In genomic region chr3:38892791-38893224, GRCm38 (mm10) we compare ENCODE assay signal across 8 mouse cellular contexts. TPM values are rescaled to one million over a fixed set of nuclear protein-coding genes. Genes with fewer than 3 reads are reported as not detected.
DNase-seq lines count a peak whose midpoint lies in the region; ATAC-seq and TF ChIP-seq lines count a peak whose summit lies in the region.

No protein-coding gene starts in this region.

- 13% methylated on average over 6 of the region's 6 CpGs for WGBS in embryonic facial prominence, embryonic 15.5 days
- WGBS in hindbrain, embryonic 14.5 days, result 13% methylated on average over 6 of the region's 6 CpGs
- 7% methylated on average over 6 of the region's 6 CpGs for WGBS in midbrain, postnatal 0 days

- DNase-seq in layer of hippocampus, adult 8-10 months (ENCODE audit: low spot score in 2 of 2), result peak; percentile 48 to 55
- DNase-seq in layer of hippocampus, postnatal 25 days (ENCODE audit: extremely low spot score in 1 of 2, low spot score in 1 of 2), result no peak
- peak; percentile 52 for DNase-seq in hindbrain, embryonic 14.5 days (ENCODE audit: low spot score)
- DNase-seq in midbrain, postnatal 0 days (ENCODE audit: low spot score), result peak; percentile 55
- DNase-seq in adrenal gland, adult 2 months, result no peak
- no peak for DNase-seq in thymus, postnatal 14 days
- DNase-seq in urinary bladder, adult 2 months (ENCODE audit: low spot score), result no peak

- peak overlapping the region; percentile 46 for H3K4me2 ChIP-seq in embryonic facial prominence, embryonic 15.5 days (replicated peaks)
- H3K4me2 ChIP-seq in hindbrain, embryonic 14.5 days (replicated peaks), result peak overlapping the region; percentile 87
- H3K4me2 ChIP-seq in midbrain, postnatal 0 days (ENCODE audit: low read depth, low read length, poor library complexity, severe bottlenecking), result peak overlapping the region; percentile 67

- 0 out of 2 replicates have a peak overlapping the region, but pooled peaks have one; percentile 11 for H3K27ac ChIP-seq in embryonic facial prominence, embryonic 15.5 days (replicated peaks)
- peak overlapping the region; percentile 85 for H3K27ac ChIP-seq in hindbrain, embryonic 14.5 days
- H3K27ac ChIP-seq in midbrain, postnatal 0 days (ENCODE audit: low read depth, low read length), result peak overlapping the region; percentile 38

- H3K36me3 ChIP-seq in embryonic facial prominence, embryonic 15.5 days, result peaks cover 31% of the 10 kb centered on the region
- H3K36me3 ChIP-seq in hindbrain, embryonic 14.5 days (replicated peaks; ENCODE audit: control insufficient read depth, insufficient read depth), result peaks cover 32% of the 10 kb centered on the region
- no peaks in the 10 kb centered on the region for H3K36me3 ChIP-seq in midbrain, postnatal 0 days (ENCODE audit: insufficient read depth, low read length)

- peak overlapping the region; percentile 39 for H3K4me3 ChIP-seq in embryonic facial prominence, embryonic 15.5 days (replicated peaks)
- H3K4me3 ChIP-seq in hindbrain, embryonic 14.5 days (replicated peaks; ENCODE audit: low read length), result peak overlapping the region; percentile 77
- H3K4me3 ChIP-seq in midbrain, postnatal 0 days (ENCODE audit: low read depth, low read length), result peak overlapping the region; percentile 45

- peaks cover 30% of the 10 kb centered on the region for H3K4me1 ChIP-seq in embryonic facial prominence, embryonic 15.5 days
- peaks cover 59% of the 10 kb centered on the region for H3K4me1 ChIP-seq in hindbrain, embryonic 14.5 days (replicated peaks; ENCODE audit: control insufficient read depth, insufficient read depth, low read length)
- H3K4me1 ChIP-seq in midbrain, postnatal 0 days (ENCODE audit: insufficient read depth, low read length), result peaks cover 15% of the 10 kb centered on the region; the same call in 1 of the 2 replicates

- no peaks in the 10 kb centered on the region for H3K9me3 ChIP-seq in embryonic facial prominence, embryonic 15.5 days (replicated peaks)
- H3K9me3 ChIP-seq in hindbrain, embryonic 14.5 days (ENCODE audit: control insufficient read depth, low read length), result no peaks in the 10 kb centered on the region
- H3K9me3 ChIP-seq in midbrain, postnatal 0 days (ENCODE audit: low read length), result no peaks in the 10 kb centered on the region

- no peak for ATAC-seq in embryonic facial prominence, embryonic 15.5 days (ENCODE audit: insufficient number of reproducible peaks, low FRiP score, low TSS enrichment, low read depth)
- peak; percentile 36 for ATAC-seq in hindbrain, embryonic 14.5 days (ENCODE audit: low FRiP score)
- ATAC-seq in midbrain, postnatal 0 days (ENCODE audit: low FRiP score), result no peak

- H3K27me3 ChIP-seq in embryonic facial prominence, embryonic 15.5 days, result no peaks in the 10 kb centered on the region
- no peaks in the 10 kb centered on the region for H3K27me3 ChIP-seq in hindbrain, embryonic 14.5 days (ENCODE audit: control insufficient read depth, insufficient read depth, low read length)
- H3K27me3 ChIP-seq in midbrain, postnatal 0 days (ENCODE audit: insufficient read depth, low read length), result no peaks in the 10 kb centered on the region

- H3K9ac ChIP-seq in embryonic facial prominence, embryonic 15.5 days, result peak overlapping the region; percentile 6; the same call in 1 of the 2 replicates
- peak overlapping the region; percentile 63 for H3K9ac ChIP-seq in hindbrain, embryonic 14.5 days
- H3K9ac ChIP-seq in midbrain, postnatal 0 days (replicated peaks; ENCODE audit: low read length, poor library complexity, severe bottlenecking), result peak overlapping the region; percentile 64

- TF ChIP-seq CTCF in midbrain, postnatal 0 days (IDR thresholded peaks at IDR 0.05), result no peak

RNA-seq across cellular contexts. Expression of gene Fat4, which starts 6.1 kb away (rescaled TPM):
- total RNA-seq in layer of hippocampus, adult 8-10 months (2022), result 10 to 100 TPM; 23.2 to 30.8 (median 25.9) TPM
- total RNA-seq in layer of hippocampus, postnatal 25 days (2021), result 10 to 100 TPM; 25.6 to 38.7 TPM
- polyA plus RNA-seq in embryonic facial prominence, embryonic 15.5 days (2015; fragmentation: Nextera tagmentation; extraction: Ambion mirVana), result 9.5 and 10.1 TPM in 2 replicates
- 15.8 and 18.2 TPM in 2 replicates for polyA plus RNA-seq in hindbrain, embryonic 14.5 days (2014; fragmentation: Nextera tagmentation; extraction: Ambion mirVana)
- 79.1 and 91.4 TPM in 2 replicates for total RNA-seq in midbrain, postnatal 0 days (2014; rRNA removed)
- 4.0 and 5.0 TPM in 2 replicates for polyA plus RNA-seq in midbrain, postnatal 0 days (2015; fragmentation: Nextera tagmentation; extraction: Ambion mirVana)
- total RNA-seq in adrenal gland, adult 2 months (2021), result 10 to 100 TPM; 12.1 to 16.8 TPM
- polyA plus RNA-seq in adrenal gland, adult 2 months (2012; rRNA removed), result 2.6 and 4.5 TPM in 2 replicates
- 4.2 and 6.3 TPM in 2 replicates for polyA plus RNA-seq in urinary bladder, adult 2 months (2012; rRNA removed)

Comparison
In these comparisons a context has a peak if more than half of its experiments do, and no peak if none do; other contexts are left out.
1. DNase-seq: peak in layer of hippocampus, adult 8-10 months (2 of 2), hindbrain, embryonic 14.5 days (single experiment) and midbrain, postnatal 0 days (single experiment); none in layer of hippocampus, postnatal 25 days (0 of 2), adrenal gland, adult 2 months (single experiment), thymus, postnatal 14 days (single experiment) and urinary bladder, adult 2 months (single experiment).
2. H3K27ac ChIP-seq: peak in every context shown above with its lines; median percentile 85 in hindbrain, embryonic 14.5 days; 38 in midbrain, postnatal 0 days; 11 in embryonic facial prominence, embryonic 15.5 days.
3. H3K9ac ChIP-seq: peak in every context shown above with its lines; median percentile 64 in midbrain, postnatal 0 days; 63 in hindbrain, embryonic 14.5 days; 6 in embryonic facial prominence, embryonic 15.5 days.
4. Peak in every context shown above with its lines, with median percentiles within 50 percentile points of each other: H3K4me2 ChIP-seq and H3K4me3 ChIP-seq.